Mouse (Mus musculus) bone marrow, adult 2 months (tissue): ENCODE measurements around the gene Ccdc83.
"Not testable (repeated sequence)": the region's sequence is repeated elsewhere in the genome, so short reads cannot be mapped to it uniquely, and the experiment has no call there.

Experiments
- CTCF ChIP-seq: fragments of 200-500 bp; IDR thresholded peaks from 2 replicates; pipeline ENCODE4 v1.5.1; 2011; ENCODE audit warnings: low read length, control low read depth; ENCODE audit not compliant: control insufficient read depth, insufficient read depth
- POLR2A ChIP-seq: fragments of 200-500 bp; IDR thresholded peaks from 2 replicates; pipeline ENCODE4 v1.6.1; 2011; ENCODE audit warnings: low read depth, mild to moderate bottlenecking, control low read depth, low read length, borderline replicate concordance; ENCODE audit not compliant: control insufficient read depth

DNA sequence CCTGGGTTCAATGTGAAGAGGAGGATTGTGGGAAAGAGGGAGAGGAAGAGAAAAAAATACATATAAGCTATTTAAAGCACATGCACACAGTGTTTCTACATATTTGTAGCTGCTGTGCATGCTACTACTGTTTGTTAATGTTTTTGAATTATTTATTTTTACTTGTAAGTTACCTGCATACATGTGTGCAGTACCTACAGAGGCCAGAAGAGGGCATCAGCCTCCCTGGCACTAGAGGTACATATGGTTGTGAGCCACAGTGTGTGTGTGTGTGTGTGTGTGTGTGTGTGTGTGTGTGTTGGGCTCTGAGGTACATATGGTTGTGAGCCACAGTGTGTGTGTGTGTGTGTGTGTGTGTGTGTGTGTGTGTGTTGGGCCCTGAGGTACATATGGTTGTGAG is 36.7 kb downstream of the Ccdc83 start:
- TF ChIP-seq CTCF: peak; percentile 41; the same call in 1 of the 2 replicates
- not testable (repeated sequence) for TF ChIP-seq POLR2A
